Mouse (Mus musculus) urinary bladder, postnatal 25 days (tissue): Measurements from ENCODE around the gene 1700023F06Rik.
"Not testable (repeated sequence)": the region's sequence is repeated elsewhere in the genome, so short reads cannot be mapped to it uniquely, and the experiment has no call there.

Experiments
- DNase-seq: peaks from one replicate; pipeline ENCODE4 v3.0.0; 2022; ENCODE audit warnings: low spot score

The 1700023F06Rik gene

DNA sequence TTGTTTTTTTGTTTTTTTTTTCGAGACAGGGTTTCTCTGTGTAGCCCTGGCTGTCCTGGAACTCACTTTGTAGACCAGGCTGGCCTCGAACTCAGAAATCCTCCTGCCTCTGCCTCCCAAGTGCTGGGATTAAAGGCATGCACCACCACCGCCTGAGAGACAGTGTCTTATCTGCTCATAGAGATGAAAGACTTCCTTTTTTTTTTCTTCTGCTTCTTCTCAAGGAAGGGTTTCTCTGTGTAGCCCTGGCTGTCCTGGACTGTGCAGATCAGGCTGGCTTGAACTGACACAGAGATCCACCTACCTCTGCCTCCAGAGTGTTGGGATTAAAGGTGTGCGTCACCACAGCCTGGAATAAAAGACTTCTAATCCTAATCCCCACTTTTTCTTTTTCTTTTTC lies 14.4 kb upstream of the 1700023F06Rik start:
- not testable (repeated sequence) for DNase-seq

DNA sequence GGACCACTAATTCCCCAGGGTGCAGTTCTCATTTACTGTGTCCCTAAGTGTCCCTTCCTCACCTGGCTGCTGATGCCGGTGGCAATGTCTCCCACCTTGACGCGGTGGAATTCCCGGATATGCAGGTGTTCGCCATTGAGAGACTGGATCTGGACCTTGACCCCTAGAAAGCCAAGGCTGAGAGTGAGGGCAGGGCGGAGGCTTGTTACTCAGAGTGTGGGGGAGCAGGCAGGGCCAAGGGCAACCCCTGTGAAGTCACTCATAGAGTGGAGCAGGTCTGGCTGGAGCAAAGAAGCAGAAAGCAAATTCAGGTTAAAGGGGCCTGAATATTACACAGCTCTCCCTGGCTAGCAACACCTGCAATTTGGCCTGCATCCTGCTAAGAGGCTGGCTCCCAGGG lies 13.1 kb upstream of the 1700023F06Rik start:
- no peak for DNase-seq

DNA sequence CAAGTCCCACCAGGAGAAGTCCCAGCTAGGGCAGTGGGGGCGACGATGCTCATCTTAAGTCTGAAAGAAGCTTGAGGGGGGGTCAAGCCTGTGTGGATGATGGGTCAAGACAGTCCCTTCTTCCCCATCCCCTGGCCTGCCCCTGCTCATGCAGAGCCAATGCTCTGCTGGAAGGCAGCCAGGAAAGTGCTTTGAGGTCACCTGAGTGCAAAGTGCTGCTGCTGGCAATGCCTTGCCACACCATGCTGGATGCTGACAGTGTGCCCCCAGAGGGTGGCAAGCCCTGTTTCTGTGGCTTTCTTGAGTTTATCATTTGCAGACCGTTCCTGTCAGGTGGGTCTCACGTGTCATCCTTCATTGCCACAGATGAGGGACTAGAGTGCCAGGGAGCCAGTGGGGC lies 11.6 kb upstream of the 1700023F06Rik start:
- no peak for DNase-seq

DNA sequence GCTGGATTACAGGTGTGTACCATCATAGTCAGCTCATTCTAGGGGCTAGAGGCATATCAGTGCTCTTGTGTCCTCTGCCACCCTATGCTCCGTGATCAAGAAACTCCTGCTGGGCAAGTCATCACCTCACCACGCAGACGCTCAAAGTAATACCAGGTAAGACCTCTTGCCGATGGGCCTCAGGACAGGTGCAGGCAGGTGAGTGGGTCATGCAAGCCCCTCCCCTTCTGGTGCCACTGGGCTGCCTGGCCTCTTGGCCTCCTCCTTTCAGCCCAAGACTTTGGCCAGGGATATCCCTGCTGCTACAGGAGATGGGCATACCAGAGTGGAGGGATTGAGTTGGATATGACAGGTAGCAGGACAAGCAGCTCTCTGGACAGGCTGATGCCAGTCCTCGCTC lies 10.9 kb upstream of the 1700023F06Rik start:
- no peak for DNase-seq

DNA sequence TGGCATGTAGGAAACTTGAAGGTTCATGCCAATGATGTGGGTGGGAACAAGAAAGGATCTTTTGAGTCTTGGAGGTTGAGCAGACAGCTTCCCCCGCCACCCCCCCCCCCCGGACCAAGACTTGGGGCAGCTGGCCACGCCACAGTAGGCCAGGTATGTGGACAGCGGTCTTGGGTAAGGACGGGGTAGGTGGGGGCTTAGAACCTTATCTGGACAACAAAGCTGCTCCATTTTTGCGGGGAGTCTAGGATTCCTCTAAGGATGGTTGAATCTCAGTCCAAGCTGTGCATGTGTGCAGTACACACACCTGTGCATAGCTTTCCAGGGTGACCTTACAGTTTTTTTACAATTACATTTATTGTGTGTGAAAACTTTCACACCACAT lies 10.2 kb upstream of the 1700023F06Rik start:
- DNase-seq: no peak

DNA sequence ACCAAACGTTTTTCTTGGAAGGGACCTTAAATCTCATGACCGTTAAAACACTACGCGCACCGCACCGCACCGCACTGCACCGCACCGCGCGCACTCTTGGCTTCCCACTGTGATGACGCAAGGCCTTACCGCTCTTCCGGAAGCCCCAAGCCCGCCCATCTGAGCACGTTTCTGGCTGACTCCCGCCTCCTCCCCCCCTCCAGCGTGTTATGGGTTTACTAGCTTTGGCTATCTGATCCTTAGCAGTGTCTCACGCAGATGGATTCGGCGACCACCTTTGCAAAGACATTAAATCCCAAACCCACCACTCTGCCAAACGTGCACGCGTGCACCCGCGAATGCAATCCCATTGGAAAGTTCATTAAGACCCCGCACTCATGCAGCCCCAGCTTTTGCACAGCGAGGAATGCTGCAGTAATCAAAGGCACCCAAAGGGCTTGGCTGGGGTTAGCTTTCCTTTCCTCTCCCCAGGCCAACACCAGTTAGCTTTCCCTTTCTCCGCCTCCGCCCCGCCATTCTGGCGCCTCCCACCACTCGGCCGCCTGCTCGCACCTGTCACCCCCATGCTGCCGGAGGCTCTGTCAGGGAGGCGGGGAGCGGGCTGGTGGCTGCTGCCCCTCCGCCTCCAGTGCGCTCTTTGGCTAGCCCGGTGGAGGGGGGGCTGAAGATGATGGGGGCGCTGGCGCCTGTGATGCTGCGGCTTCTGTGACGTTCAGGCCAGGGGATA lies 9.6 kb upstream of the 1700023F06Rik start, which contains the start of gene Spata32:
Gene Spata32 (minus strand): TSS at position 643 of the 727 bp plus-strand sequence.
- peak; percentile 50 for DNase-seq

DNA sequence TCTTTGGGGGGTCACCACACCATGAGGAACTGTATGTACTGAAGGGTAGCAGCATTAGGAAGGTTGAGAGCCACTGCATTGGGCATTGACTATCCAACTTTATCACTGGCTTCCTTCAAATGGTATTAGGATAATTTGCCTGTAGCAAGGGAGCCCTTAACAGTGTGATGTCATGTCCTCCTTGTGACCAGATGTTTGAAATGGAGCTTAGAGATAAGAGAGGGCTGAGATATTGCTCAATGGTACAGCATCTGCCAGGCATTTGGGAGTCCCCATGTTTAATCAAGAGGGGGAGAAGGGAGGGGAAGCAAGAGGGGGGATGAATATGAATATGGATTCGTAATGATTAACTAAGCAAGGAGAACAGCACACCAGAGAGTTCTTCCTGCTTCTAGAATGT lies 7.0 kb upstream of the 1700023F06Rik start:
- no peak for DNase-seq

DNA sequence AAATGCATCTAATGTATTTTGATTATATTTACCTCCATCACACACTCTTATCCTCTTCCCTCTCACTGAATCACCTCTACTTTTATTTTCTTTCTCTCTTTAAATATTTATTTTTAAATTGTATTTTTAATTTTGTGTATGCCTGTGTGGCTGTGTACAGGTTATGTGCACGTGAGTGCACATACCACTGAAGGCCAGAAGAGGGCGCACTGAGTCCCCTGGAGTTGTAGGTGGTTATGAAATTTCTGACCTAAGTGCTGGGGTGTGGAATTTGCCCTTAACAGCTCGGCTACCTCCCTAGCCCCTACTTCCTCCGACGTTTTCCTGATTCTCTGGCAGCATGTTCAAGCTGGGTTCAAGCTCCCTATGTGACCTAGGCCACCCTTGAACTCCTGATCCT lies 5.4 kb upstream of the 1700023F06Rik start:
- no peak for DNase-seq

DNA sequence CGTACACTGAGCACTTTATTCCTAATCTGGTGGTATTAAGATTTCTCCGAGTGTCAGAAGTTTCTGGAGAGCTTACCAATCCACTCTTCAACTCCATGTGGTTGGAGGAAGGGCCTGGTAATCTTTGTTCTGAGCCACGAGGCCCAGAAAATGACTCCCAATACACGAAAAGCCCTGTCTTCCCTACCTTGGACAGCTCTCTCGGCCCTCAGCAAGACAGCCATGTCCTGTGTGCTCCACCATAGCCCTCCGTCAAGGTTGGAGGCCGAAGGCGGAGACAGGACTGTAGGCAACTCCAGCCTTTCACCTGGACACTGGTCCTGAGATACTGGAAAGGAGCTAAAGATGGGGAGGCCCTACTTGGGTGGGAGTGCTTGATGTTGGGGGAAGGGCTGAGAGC lies 1.9 kb upstream of the 1700023F06Rik start:
- DNase-seq: no peak

DNA sequence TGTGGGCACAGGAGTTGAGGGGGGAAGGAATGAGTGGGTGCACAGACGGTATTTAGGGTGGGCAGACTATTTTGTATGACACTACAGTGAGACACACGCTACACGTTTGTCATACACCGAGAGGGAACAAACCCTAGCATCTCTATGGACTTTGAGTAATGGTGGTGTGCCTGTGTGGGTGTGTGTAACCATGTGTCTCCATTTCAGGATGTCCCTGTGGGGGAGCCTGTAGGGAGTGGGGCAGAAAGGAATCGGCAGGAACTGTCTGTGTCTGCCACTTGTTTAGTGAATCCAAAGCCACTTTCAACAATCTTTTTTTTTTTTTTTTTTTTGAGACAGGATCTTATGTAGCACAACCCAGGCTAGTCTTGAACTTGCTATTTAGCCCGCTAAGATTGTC lies 2.2 kb downstream of the 1700023F06Rik start:
- DNase-seq: no peak

DNA sequence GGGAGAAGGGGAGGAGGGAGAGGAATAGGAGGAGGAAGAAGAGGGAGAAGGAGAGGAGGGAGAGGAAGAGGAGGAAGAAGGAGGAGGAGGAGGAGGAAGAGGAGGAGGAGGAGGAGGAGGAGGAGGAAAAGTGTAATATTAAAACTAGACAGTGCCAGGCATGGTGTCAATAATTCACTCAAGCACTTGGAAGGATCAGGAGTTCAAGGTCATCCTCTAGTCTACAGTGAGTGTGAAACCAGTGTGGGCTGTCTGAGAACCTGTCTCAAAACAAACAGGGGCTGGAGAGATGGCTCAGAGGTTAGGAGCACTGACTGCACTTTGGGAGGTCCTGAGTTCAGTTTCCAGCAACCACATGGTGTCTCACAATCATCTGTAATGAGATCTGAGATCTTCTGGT lies 6.0 kb downstream of the 1700023F06Rik start:
- no peak for DNase-seq

DNA sequence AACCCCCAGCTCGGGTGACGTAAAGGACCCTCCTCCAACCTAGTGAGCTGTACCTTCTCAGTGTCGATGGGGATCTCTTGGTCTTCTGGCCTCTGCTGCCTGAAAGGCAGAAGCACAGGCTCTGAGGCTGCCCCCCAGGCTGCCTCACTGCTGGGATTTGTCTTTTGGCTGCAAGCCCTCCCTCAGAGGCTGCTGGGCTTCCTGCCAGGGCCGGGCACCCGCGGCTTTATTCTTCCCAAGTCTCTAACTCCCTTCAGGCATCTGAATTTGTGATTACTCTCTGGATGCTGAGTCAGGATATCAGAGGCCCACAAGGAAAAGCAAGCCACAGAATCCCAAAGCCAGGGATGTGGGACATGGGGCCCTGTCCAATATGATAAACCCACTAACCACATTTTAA lies 6.7 kb downstream of the 1700023F06Rik start:
- DNase-seq: no peak

DNA sequence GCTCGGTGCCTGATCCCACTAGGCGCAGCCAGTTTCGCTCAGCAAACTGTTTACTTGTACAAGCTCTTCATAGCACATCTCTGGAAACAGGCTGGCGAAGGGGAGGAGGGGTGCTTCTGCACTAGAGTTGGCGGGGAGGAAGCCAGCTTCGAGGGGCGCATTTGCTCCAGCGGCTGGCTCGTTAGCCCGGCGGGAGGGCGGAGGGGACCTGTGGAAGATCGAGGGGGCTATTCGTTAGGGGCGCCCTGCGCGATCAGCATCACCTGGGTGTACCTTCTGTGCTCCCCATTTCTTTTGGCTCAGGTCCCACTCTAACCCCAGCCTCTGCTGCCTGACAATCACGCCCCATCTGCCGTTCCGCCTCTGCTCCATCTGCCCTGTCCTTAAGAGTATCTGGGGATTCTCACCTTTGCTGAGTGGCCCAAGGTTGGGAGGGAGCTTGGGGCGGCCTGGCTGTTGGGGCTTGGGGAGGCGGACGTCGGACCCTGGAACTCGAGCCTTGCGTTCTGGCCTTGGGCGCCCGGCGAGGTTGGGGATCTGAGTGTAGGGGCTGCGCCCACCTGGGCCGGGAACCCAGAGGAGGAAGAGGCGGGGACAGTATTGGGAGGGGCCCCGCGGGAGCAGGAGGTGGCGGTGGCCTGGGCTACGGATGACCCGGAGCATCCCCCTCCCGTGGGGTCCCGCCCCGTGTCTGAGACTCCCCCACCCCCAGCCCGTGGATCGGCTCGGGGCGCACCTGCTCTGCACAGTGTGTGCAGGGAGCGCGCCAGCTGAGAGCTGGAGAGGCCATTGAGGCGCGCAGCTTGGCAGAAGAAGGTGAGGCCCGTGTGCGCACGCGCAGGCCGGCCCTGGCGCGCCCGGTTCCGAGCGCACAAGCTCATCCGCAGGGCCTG lies 9.2 kb downstream of the 1700023F06Rik start:
- DNase-seq: peak; percentile 47

DNA sequence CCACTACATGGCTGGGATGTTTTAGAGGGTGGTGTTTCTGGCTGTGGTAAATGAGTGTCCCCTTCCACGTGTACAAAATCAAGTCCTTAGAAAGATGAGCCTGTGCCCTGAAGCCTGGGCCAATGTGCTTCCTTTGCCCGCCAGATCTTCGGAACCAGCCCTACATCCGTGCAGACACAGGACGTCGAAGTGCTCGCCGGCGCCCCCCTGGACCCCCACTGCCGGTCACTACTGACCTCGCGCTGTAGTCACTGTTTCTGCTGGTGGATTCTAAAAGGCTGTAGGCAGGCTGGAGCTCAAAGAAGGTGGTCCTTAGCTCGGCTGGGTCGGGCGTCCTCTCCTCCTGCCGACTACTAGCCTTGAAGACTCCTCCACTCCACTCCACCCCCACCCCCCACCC lies 10.0 kb downstream of the 1700023F06Rik start:
- DNase-seq: no peak

DNA sequence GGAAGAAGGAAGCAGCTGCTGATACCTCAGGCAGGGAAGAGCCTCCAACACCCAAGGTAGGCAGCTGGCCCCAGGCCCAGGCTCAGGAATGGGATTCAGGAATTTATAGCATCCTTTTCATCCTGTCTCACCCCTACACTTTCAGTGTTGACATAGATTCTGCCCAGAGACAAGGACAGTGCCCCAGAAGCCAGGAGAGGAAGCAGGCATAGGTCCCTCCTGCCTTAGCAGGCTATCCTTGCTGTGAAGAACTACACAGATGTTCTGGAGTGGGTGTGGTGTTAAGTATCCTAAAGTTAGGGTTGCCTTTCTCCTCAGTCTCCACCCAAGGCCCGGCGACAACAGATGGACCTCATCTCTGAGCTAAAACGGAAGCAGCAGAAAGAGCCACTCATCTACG lies 11.0 kb downstream of the 1700023F06Rik start:
- DNase-seq: no peak

DNA sequence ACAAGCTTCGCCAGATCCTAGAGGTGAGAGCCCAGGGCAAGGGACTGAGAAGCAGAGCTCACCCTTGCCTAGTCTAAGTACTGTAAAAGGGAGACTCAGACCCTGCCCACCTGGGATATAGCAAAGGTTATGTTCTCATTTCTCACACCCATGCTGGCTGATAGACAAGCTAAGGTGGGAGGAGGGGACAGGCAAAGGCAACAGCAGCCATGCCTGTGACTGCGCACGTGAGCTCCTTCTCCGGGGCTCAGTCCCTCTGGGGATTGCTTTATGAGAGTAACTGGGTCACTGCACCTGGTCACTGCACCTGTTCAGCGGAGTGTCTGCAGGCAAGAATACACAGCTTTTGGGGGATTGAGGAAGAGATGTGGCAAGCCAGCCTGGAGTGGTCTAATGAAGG lies 12.7 kb downstream of the 1700023F06Rik start:
- DNase-seq: no peak

DNA sequence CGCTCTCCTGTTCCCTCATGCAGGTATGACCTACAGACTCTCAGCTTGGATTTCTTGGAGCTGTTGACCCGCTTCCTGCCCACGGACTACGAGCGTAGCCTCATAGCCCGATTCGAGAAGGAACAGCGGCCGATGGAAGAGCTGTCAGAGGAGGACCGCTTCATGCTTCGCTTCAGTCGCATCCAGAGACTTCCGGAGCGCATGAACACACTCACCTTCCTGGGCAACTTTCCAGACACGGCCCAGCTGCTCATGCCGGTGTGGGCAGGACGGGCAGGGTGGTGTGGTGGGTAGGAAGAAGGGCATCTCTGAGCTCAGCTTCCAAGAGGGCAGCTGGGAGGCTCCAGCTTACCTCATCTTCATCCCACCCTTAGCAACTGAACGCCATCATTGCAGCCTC lies 13.1 kb downstream of the 1700023F06Rik start:
- no peak for DNase-seq

DNA sequence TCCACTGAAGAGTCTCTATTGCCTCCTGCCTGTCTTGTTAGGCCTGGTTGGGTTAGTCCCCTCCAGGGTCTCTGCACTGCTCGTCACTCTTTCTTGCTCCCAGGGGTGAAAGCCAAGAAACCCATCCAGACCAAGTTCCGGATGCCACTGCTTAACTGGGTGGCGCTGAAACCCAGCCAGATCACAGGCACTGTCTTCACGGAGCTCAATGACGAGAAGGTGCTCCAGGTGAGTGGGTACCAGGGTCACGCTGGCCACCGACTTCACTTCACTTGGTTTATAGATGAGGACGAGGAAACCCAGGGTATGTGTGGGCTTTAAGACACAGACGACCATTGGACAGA lies 14.6 kb downstream of the 1700023F06Rik start:
- DNase-seq: no peak

DNA sequence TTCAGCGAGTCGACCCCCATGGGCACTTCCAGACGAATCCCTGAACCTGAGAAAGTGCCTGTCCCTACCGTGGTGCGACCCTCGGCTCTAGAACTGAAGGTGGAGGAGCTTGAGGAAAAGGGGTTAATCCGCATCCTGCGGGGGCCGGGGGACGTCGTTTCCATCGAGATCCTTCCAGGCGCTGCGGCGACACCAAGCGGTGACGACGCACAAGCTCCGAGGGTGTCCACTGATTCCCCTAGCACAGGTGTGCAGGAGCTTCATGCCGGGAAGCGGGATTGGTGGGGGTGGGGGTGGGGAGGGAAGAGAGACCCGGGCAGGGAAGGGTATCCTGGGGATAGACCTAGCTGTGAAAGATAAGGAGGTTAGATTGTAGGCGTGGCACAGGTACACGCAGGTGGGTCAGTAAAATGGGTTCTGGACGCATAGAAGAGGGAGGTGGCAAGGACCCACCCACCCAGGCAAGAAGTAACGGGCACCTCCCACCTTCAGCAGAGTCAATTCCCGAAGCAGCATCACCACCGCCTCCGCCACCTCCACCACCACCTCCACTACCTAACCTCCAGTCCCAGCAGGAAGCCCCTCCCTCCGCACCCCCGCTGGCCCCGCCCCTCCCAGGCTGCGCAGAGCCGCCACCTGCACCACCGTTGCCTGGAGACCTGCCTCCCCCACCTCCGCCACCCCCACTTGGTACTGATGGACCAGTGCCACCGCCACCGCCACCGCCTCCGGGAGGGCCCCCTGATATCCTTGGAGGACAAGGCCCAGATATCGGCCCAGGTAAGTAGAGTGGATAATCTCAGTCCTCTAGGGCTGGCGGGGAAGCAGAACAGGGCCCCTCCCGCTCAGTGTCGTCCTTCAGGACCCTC lies 15.2 kb downstream of the 1700023F06Rik start:
- no peak for DNase-seq

DNA sequence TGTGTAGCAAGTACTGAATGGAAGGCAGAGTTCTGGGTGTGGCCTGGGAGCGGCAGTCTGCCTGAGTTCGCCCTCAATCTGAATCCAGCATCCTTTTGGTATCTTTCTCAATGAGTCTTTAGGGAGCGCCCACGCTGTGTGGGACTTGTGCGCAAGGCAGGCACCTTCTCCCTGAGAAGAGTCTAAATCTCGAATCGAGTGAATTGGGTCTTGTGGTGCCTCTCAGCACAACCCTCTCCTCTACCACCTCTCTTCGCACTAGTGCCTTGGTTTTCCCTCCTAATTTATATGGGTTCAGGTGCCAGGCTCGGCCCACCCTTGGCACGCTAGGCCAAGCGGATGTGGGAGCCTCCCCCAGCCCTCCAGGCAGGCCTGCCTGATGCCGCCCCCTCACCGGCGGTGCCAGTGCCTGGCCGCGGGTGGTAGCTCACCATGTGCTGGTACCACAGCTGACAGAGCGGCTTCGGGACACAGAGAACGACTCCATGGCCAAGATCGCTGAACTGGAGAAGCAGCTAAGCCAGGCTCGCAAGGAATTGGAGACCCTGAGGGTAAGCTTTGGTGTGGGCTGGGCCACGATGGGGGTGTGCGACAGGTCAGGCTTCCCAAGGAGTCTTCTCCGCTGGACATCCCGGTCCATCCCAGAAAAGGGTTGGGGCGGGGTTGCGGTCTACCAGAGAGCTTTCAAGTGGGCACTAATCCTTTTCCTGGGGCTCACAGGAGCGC lies 16.0 kb downstream of the 1700023F06Rik start:
- no peak for DNase-seq

DNA sequence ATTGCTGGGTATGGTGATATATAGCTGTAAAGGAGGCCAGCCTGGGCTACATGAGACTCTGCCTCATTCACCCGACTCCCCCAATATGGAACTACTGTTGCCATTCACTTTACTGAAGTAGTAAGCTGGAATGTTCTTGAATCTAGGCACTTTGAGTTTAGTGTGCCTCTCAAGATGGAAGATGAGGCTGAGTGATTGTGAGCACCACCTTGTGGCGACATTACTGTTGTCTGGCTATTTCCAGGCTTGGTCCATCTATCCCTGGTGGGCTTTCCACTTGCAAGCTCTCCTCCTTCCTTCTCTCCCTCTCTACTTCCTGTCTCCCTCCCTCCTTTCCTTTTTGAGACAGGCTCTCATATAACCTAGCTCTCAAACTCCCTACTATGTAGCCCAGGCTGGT lies 23.5 kb downstream of the 1700023F06Rik start:
- peak; percentile 42 for DNase-seq

DNA sequence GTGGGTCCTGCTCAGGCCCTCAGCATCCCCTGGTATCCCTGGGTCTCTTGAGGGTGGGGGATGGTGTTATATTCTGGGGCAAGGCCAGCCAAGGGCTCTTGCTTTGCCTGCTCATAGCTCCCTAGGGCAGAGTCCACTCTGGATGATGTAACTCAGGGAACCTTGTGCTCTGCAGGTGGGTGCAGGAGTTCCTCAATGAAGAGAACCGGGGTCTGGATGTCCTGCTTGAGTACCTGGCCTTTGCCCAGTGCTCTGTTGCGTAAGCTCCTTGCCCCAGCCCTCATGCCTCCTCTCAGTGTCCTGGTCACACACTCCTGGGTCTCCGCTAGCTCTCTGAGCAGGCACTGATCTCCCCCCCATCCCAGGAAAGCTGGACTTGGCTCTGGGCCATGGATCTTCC lies 26.4 kb downstream of the 1700023F06Rik start:
- no peak for DNase-seq
